Mouse (Mus musculus) adrenal gland, postnatal 10 days (tissue): ENCODE measurements at regions not wholly inside any gene's neighbourhood (a gene's known extent, or its start where the extent isn't known, plus 50 kb on each side); places are given as distances from the start of the nearest gene placed in this dataset.

Source experiments
- DNase-seq: peaks from one replicate; pipeline ENCODE4 v3.0.0; 2021; ENCODE audit warnings: mixed read lengths

DNA sequence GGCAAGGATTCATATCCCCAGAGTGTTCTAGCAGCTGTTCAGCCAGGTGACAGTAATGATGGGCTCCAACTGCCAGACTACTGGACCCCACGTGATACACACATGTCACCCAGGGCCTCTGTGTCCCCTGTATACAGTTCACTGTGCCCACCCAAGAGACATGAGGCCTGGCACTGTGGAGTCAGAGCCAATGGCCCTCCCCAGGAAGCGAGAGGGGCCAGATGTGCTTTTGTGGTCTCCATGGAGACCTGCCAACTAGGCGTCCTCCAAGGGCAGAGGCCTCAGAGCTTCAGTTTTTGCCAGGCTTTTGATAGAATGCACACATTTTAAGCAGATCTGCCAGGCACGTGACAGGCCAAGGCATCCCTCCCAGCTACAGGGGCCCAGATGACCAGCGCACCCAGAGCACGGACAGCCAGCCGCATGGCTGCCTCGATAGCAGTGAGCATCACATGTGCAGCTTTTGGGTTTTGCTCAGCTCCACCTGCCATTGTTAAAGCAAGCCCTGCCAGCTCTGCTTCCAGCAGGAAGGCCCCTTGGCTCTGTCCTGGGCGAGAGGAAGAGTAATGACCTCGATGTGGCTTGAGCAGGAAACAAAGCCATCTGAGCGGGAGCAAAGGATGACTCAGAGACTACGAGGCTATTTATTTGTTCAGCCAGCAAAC lies 198.1 kb upstream of the Sulf2 start:
- peak; percentile 65 for DNase-seq

DNA sequence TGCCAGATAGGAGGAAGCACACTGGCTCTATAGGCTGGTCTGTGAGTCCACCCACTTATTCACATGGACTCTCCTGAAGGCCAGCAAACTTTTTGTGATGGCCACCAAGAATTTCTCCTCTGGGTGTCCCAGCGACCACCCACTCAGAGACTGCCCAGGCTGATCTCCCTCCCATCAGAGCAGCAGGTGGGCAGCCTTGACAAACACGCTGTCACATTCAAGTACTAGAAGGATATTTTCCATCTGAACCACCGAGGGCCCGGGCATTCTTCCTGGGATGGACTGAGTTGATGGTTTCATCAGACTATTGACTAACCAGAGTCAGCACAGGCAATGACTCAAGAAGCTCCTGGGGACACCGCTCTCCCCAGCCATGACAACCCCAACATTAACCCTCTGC lies 196.5 kb upstream of the Sulf2 start:
- DNase-seq, result no peak

GRCm38 (mm10) chr2:166351581-166351980 lies 196.1 kb upstream of the Sulf2 start:
- no peak for DNase-seq

GRCm38 (mm10) chr2:166348654-166349053 lies 193.2 kb upstream of the Sulf2 start:
- no peak for DNase-seq

DNA sequence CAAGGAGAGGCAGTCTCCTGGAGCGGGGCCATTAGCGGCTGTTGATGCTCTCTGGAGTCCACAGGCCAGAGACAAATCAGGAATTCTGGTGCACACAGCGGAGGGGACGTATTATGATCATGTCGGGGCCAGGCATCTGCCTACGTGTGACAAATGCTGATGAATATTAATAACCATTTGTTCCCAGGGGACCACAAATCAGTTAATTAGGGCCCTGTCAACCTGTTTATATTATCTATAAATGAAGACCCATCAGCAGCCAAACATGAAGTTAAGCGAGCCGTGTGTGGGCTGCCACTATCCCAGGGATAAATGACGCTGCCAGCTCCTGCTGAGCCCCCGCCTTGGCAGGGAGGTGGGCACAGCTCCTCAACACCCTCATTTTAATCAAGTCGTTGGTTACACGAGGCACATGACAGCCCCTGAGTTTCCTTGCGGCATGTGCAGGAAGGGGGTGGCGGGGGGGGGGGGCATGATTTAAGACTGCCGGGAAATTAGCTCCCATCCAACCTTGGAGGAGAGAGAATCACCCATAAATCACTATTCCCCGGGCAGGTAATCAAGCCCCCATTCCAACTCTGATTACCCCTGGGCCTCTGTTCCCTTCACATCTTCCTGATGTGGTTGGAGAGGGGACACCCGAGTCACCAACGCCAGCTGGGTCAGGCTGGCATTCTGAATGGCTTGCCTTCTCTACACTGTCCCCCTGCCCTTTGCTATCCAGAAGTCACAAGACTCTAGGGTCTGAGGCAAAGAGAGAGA lies 191.1 kb upstream of the Sulf2 start:
- DNase-seq, result no peak

DNA sequence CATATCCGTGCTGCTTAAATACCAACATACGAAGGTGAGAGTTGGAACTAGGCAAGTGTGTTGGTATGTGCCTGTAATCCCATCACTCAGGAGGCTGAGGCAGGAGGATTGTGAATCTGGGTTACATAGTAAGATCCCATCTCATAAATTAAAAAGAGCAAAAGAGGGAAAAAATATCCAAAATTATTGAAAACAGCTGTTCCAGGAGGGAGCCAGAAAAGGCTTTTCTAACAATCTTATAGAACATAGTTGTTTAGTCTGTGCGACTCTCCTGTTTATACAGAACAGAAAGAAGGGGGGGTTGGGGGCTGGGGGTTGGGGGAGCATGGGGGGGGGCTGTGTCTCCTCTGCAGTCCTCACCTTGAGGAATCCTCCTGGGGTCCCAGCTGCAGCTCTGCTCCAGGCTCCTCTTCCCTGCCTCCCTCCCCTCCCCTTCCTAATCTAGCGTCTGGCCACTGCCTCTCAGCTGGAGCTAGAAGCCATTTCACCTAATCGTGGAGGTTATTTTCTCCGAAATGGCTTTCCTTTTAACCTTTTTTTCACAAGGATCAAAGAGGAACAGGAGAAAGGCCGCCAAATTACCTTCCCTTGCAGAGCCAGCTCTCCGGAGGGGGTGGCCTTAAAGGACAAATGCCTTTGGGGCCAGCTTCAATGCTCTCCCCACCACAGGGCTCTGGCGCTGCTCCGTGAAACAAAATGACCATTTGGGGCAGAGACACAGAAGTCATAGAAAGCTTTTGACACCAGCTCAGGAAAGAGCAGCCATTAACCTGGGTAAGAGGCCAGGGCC lies 188.3 kb upstream of the Sulf2 start:
- no peak for DNase-seq

- DNase-seq, result peak; percentile 60
Measured at GRCm38 (mm10) chr2:166342407-166342806, 186.9 kb upstream of the Sulf2 start.

DNA sequence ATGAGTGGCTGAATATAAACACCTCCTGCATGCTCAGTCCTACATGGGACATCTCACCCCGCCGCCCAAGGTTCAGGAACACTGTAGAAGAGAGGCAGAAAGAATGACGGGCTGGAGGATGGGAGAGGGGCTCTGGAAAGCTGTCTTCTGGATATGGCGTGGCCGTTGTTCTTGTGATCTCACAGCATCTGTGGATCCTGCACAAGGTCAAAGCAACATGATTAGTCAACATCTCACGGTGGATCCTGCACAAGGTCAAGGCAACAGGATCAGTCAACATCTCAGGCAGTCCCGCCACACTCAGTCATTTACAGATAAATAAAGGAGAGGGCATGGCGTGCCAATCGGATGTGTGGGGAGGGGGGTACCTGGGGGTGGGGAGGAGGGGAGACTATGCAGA lies 184.7 kb upstream of the Sulf2 start:
- DNase-seq, result no peak

DNA sequence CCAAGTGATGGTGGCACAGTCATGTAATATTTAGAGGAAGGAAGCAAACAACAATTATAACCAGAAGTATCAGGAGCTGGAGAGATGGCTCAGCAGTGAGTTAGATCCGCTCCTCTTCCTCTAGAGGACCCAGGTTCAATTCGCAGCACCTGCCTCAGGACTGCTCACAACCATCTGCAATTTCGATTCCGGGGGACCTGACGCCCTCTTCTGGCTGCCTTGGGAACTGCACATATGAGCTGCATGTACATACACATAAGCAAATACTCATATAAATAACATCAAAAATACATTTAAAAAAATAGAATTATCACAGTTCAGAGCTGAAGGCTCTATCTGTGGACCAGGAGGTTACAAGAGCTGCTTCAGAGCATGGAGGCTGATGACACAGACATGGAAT lies 184.0 kb upstream of the Sulf2 start:
- DNase-seq, result no peak

DNA sequence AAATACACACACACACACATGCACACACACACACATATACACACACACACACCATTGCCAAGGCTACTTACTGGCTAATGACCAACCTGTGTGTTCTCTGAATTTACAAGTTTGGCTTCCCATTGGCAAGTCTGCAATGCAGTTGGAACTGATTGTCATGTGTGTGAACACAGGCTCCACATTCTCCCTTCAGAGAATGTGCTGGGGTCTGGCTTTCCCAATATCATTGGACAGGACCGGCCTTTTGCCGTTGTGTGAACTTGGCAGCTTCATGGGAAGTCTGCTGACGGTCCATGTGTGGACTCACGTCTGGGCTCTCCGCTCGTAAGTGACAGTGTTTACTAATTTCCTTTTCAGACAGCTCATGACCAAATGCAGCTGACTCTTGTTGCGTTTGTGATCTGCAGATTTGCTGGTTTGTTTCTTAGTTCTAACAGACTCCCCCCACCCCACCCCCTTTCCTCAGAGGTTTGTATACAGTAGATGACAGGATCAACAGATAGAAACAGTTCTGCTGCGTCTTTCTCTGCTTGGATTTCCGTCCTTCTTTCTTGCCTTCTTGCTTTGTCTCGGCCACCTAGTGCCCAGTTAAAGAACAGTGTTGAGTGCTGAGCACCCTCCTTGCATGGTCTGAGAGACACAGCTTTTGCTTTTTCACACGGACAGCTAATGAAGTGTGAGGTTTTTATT lies 183.1 kb upstream of the Sulf2 start:
- DNase-seq, result no peak

DNA sequence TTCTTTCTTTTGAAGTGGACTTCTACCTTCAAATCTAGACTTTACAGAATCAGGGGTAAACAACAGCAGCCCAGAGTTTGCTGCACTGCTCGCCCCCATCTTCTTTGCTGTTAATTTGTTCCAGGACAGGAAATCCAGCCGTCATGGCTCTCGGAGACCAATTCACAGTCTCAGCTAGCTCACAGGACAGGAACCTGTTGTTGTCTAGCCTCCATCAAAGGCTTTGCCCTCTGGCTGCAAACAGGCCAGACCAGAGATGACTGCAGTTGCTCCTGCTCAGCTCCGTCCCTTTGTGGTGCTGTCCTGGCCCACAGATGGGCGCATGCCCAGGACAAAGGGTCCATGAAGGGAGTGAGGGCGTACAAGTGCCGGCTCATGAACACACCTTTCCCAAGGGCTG lies 182.2 kb upstream of the Sulf2 start:
- no peak for DNase-seq

DNA sequence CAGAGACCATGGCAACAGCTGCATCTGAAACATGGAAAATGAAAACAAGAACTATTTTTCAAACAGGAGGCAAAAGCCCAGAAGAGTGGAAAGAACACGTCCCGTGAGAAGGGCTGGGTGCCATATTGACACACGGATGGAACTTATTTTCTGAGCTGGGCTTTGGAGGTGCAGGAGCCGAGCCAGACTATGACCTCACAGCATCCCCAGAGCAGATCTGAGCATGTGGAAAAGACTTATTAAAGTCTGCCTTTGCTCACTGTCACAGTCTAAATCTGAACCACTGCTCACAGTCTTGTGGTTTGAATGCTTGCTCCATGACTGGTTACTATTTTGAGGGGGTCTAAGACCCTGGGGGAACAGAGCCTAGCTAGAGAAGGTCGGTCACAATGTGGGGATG lies 180.2 kb upstream of the Sulf2 start:
- DNase-seq, result no peak

- no peak for DNase-seq
Measured at GRCm38 (mm10) chr2:166334559-166334958, 179.1 kb upstream of the Sulf2 start.

GRCm38 (mm10) chr2:166333818-166334217 lies 178.4 kb upstream of the Sulf2 start:
- DNase-seq, result no peak

- no peak for DNase-seq
Measured at GRCm38 (mm10) chr2:166332748-166333417, 177.4 kb upstream of the Sulf2 start.

DNA sequence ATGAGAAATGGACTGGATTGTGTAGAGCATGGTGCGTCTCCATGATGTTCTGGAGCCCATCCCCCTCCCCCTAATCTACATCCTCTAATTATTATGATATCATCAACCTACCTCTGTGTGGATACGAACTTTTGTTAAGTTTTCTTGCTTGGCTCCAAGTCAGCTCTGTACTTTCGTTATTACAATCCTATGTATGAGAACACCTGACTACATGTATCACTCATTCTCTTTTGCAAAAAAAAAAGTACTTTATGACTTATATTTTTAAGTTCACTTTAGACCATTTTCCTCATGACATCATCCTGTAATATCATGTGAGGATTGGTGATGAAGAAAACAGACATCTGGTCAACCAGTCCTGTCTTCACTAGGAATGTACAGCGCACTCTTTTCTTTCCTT lies 175.7 kb upstream of the Sulf2 start:
- DNase-seq, result no peak

DNA sequence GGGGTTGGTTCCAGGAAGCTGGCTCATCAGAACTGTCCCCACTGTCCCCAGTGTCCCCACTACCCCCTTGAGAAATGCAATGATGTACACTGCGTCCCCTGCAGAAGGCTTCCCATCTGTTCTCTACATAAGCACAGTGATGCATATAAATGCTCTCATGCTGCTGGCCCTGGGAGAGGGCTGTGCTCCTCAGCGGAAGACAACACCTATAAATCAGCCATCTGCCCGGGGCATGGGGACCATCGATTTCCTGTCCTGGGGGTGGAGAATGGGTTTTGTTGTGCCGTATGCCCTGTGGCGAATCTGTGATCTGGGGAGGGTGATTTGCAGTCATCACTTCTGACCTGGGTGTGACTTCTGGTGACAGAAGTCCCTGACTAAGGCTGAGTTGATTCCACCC lies 174.9 kb upstream of the Sulf2 start:
- DNase-seq, result peak; percentile 37

DNA sequence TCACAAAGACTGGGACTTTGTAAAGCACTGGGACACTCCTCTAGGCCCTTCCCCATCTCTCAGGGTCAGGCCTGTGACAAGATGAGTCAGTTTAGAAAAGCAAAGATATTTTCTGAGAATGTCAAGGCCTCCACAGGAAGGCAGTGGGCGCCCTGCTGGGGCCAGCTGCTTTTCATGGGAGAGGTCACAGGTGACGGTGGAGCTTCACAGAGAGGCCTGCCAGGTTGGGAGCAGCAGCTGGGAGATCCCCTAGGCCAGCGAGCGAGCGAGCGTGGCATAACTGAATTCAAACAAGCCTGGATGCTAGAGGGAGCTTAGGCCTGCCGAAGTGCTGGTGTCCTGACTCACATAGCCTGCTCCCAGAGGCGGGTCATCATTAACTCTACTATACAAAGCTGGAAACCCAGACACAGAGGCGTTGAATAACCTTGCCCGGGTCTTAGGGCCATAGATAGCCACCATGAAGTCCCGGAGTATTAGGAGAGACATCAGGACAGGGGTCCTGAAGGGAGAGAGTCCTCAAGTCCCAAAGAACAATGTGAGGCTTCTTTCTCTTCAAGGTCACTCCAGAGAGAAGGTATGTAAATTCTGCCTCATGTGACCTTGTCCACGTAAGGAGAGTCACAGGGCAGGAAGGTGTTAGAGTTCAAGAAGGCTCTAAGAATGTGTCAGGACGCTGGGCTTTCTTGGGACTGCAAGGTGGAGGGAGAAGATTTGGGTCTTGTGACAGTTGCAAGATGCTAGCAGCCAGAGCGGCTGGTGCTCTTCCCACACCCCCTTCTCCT lies 174.3 kb upstream of the Sulf2 start:
- DNase-seq, result peak; percentile 68

DNA sequence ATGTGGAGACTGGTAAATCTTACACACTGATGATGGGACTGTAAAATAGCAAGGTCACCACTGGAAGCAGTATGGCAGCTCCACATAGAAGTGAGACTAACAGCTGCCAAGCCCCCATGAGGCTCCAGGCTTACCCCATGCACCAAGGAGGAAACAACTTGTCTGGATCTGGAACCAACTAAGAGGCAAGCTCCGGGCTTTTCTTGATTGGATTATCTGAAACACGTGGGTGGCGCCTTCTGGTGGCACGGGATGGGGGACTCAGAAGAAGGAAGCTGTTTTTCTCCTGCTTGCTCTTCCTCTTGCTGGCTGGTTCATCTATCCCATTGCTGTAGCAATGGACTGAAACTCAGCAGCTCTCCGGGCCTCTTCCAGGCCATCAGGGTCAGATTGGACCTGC lies 171.5 kb upstream of the Sulf2 start:
- DNase-seq, result no peak

GRCm38 (mm10) chr2:166324954-166325353 lies 169.5 kb upstream of the Sulf2 start:
- DNase-seq, result no peak

- DNase-seq, result peak; percentile 64
Measured at GRCm38 (mm10) chr2:166324439-166324838, 169.0 kb upstream of the Sulf2 start.
